Mouse (Mus musculus): ENCODE measurements around the gene Arid5b.

The Arid5b gene

GRCm38 (mm10) chr10:68231385-68232182 lies 47.0 kb downstream of the Arid5b start:
- Histone ChIP-seq H3K9me3 (ENCODE audit: low read length) (no peaks in the 10 kb centered on the region), H3K4me1 (replicated peaks; ENCODE audit: low read depth, low read length) (peaks cover 44% of the 10 kb centered on the region), H3K27me3 (ENCODE audit: insufficient read depth, low read length) (no peaks in the 10 kb centered on the region), H3K36me3 (ENCODE audit: insufficient read depth, low read length) (no peaks in the 10 kb centered on the region), H3K4me3 (replicated peaks; ENCODE audit: low read length) (no peak overlapping the region)
- TF ChIP-seq CTCF (conservative IDR thresholded peaks at IDR 0.05; ENCODE audit: low read length) (no peak), NANOG (IDR thresholded peaks at IDR 0.05; ENCODE audit: borderline replicate concordance, low read length) (no peak), POU5F1 (IDR thresholded peaks at IDR 0.05; ENCODE audit: borderline replicate concordance, low read length) (no peak)

- H3K36me3 ChIP-seq (ENCODE audit: insufficient read depth, low read length) = no peaks in the 10 kb centered on the region
- H3K27me3 ChIP-seq (ENCODE audit: insufficient read depth, low read length) = no peaks in the 10 kb centered on the region
- H3K9me3 ChIP-seq (ENCODE audit: low read length) = no peaks in the 10 kb centered on the region
- H3K4me3 ChIP-seq (replicated peaks; ENCODE audit: low read length) = no peak overlapping the region; the same call in 1 of the 2 replicates
- TF ChIP-seq CTCF (conservative IDR thresholded peaks at IDR 0.05; ENCODE audit: low read length) (no peak), NANOG (IDR thresholded peaks at IDR 0.05; ENCODE audit: borderline replicate concordance, low read length) (no peak), POU5F1 (IDR thresholded peaks at IDR 0.05; ENCODE audit: borderline replicate concordance, low read length) (no peak)
- H3K4me1 ChIP-seq (replicated peaks; ENCODE audit: low read depth, low read length) = peaks cover 44% of the 10 kb centered on the region
These were observed 47.7 kb downstream of the Arid5b start for GRCm38 (mm10) chr10:68230653-68231384.

- Histone ChIP-seq H3K9me3 (ENCODE audit: low read length) (no peaks in the 10 kb centered on the region), H3K36me3 (ENCODE audit: insufficient read depth, low read length) (no peaks in the 10 kb centered on the region)
- no peak for TF ChIP-seq CTCF (conservative IDR thresholded peaks at IDR 0.05; ENCODE audit: low read length)
- TF ChIP-seq NANOG (IDR thresholded peaks at IDR 0.05; ENCODE audit: borderline replicate concordance, low read length) = peak; percentile 45; the same call in 1 of the 2 replicates
These were observed 48.6 kb downstream of the Arid5b start for GRCm38 (mm10) chr10:68229640-68230565.

GRCm38 (mm10) chr10:68222676-68223075 lies 55.9 kb downstream of the Arid5b start:
- TF ChIP-seq NANOG (IDR thresholded peaks at IDR 0.05; ENCODE audit: borderline replicate concordance, low read length) = no peak
- no peak for TF ChIP-seq POU5F1 (IDR thresholded peaks at IDR 0.05; ENCODE audit: borderline replicate concordance, low read length)
- no peak for TF ChIP-seq CTCF (conservative IDR thresholded peaks at IDR 0.05; ENCODE audit: low read length)
- Histone ChIP-seq H3K36me3 (ENCODE audit: insufficient read depth, low read length) (no peaks in the 10 kb centered on the region), H3K4me3 (replicated peaks; ENCODE audit: low read length) (no peak overlapping the region), H3K9me3 (ENCODE audit: low read length) (no peaks in the 10 kb centered on the region), H3K27me3 (ENCODE audit: insufficient read depth, low read length) (no peaks in the 10 kb centered on the region), H3K4me1 (replicated peaks; ENCODE audit: low read depth, low read length) (peaks cover 22% of the 10 kb centered on the region)

More at GRCm38 (mm10) chr10:68229640-68230565, 48.6 kb downstream of the Arid5b start:
- Histone ChIP-seq H3K27me3 (ENCODE audit: insufficient read depth, low read length) (no peaks in the 10 kb centered on the region), H3K4me1 (replicated peaks; ENCODE audit: low read depth, low read length) (peaks cover 44% of the 10 kb centered on the region), H3K4me3 (replicated peaks; ENCODE audit: low read length) (no peak overlapping the region; the same call in 1 of the 2 replicates)

- Histone ChIP-seq H3K9me3 (ENCODE audit: low read length) (peaks cover 4% of the 10 kb centered on the region), H3K4me1 (replicated peaks; ENCODE audit: low read depth, low read length) (peaks cover 17% of the 10 kb centered on the region), H3K4me3 (replicated peaks; ENCODE audit: low read length) (no peak overlapping the region), H3K36me3 (ENCODE audit: insufficient read depth, low read length) (no peaks in the 10 kb centered on the region), H3K27me3 (ENCODE audit: insufficient read depth, low read length) (no peaks in the 10 kb centered on the region)
- no peak for TF ChIP-seq POU5F1 (IDR thresholded peaks at IDR 0.05; ENCODE audit: borderline replicate concordance, low read length)
These were observed 56.5 kb downstream of the Arid5b start for GRCm38 (mm10) chr10:68222012-68222411.

GRCm38 (mm10) chr10:68219327-68219726 lies 59.2 kb downstream of the Arid5b start:
- peaks cover 16% of the 10 kb centered on the region for H3K4me1 ChIP-seq (replicated peaks; ENCODE audit: low read depth, low read length)
- no peak overlapping the region for H3K4me3 ChIP-seq (replicated peaks; ENCODE audit: low read length)
- no peaks in the 10 kb centered on the region for H3K36me3 ChIP-seq (ENCODE audit: insufficient read depth, low read length)
- peaks cover 12% of the 10 kb centered on the region for H3K9me3 ChIP-seq (ENCODE audit: low read length)
- H3K27me3 ChIP-seq (ENCODE audit: insufficient read depth, low read length) = no peaks in the 10 kb centered on the region
- TF ChIP-seq POU5F1 (IDR thresholded peaks at IDR 0.05; ENCODE audit: borderline replicate concordance, low read length) (no peak), NANOG (IDR thresholded peaks at IDR 0.05; ENCODE audit: borderline replicate concordance, low read length) (no peak), CTCF (conservative IDR thresholded peaks at IDR 0.05; ENCODE audit: low read length) (no peak)

- peaks cover 16% of the 10 kb centered on the region for H3K4me1 ChIP-seq (replicated peaks; ENCODE audit: low read depth, low read length)
- no peaks in the 10 kb centered on the region for H3K36me3 ChIP-seq (ENCODE audit: insufficient read depth, low read length)
- H3K4me3 ChIP-seq (replicated peaks; ENCODE audit: low read length) = no peak overlapping the region
- H3K9me3 ChIP-seq (ENCODE audit: low read length) = peaks cover 12% of the 10 kb centered on the region
- no peaks in the 10 kb centered on the region for H3K27me3 ChIP-seq (ENCODE audit: insufficient read depth, low read length)
- no peak for TF ChIP-seq NANOG (IDR thresholded peaks at IDR 0.05; ENCODE audit: borderline replicate concordance, low read length)
- TF ChIP-seq CTCF (conservative IDR thresholded peaks at IDR 0.05; ENCODE audit: low read length) = no peak
- TF ChIP-seq POU5F1 (IDR thresholded peaks at IDR 0.05; ENCODE audit: borderline replicate concordance, low read length) = no peak
These were observed 59.9 kb downstream of the Arid5b start for GRCm38 (mm10) chr10:68218678-68219077.

Measured in E14TG2a.4 (cell line).